Mouse (Mus musculus) gonadal fat pad, adult 2 months (tissue): ENCODE results near the gene Enah. TPM values are rescaled to one million over a fixed set of nuclear protein-coding genes. Genes with fewer than 3 reads are reported as not detected.

ENCODE experiments used
- DNase-seq: peaks from one replicate; pipeline ENCODE4 v3.0.0-alpha.2; 2012; ENCODE audit warnings: low read depth
- polyA plus RNA-seq: library from polyadenylated mRNA; depleted of rRNA; stranded (reverse); fragments of >200 nt; gene quantifications from 2 replicates; pipeline ENCODE4 v1.2.3, GENCODE M21; 2012

Gene Enah
- polyA plus RNA-seq, 1 experiment, result 14.8 TPM

- DNase-seq, result no peak
These were observed 142.7 kb downstream of the Enah start for GRCm38 (mm10) chr1:181877088-181877487.

- DNase-seq, result no peak
These were observed 143.1 kb downstream of the Enah start for GRCm38 (mm10) chr1:181876656-181877055.

GRCm38 (mm10) chr1:181873086-181873920 lies 146.5 kb downstream of the Enah start:
- no peak for DNase-seq

- no peak for DNase-seq
These were observed 147.2 kb downstream of the Enah start for GRCm38 (mm10) chr1:181872639-181873038.

- DNase-seq, result no peak
These were observed 153.1 kb downstream of the Enah start for GRCm38 (mm10) chr1:181866429-181867280.

DNA sequence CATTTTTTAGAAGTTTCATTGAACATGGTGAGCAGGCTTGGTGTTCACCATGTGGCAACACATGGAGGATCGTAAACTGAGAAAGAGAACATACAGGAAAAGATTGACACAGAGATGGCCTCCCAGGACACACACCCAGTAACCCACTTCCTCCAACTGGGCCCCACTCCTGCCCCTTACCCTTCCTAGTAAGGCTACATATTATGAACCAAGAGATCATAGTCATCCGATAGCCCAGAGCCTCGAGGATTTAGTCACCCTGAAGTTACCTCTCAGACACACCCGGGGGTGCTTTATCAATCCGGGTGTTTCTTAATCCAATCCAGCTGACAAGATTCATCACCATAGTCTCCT lies 153.9 kb downstream of the Enah start:
- no peak for DNase-seq

DNA sequence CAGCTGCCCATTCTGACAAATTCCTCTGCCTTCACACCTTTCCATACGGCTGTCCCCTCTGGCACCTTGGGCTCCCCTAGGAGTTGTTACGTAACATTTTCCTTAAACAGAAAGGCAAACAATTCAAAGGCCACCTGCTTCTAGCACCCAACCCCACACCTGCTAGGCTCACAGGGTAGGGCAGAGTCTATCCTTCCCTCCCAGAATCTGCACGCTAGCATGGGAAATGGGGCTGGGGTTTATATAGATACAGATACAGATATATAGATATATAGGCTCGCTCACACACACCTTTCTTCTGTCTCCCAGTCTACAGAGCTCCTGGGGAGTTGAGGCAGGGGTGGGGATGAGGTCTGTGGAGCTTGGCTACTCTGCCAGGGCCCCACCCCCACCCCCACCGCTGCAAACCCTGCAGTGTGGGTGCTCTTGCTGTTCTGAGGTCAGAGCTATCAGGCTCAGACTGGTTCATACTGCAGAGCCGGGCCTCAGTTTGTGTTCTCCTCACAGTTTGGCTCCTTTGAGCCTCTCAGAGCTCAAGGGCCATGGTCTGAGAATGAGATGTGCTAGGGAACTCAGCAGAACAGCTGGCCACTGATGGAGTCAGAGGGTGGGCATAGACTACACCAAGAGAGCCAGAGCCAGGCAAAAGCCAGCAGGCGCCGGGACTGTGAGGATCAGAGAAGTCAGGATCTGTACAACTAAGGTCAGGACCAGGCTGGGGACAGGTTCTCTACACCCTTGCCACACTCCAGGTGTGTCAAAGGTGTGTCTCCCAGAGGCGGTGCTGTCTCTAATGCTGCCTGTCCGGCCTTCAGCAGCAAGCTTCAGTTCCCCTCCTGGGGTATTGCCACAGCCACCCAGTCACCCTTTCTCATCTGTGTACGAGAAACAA lies 154.6 kb downstream of the Enah start:
- no peak for DNase-seq

GRCm38 (mm10) chr1:181863431-181863830 lies 156.4 kb downstream of the Enah start:
- no peak for DNase-seq

- DNase-seq, result no peak
These were observed 157.0 kb downstream of the Enah start for GRCm38 (mm10) chr1:181862676-181863374.

GRCm38 (mm10) chr1:181861181-181861902 lies 158.4 kb downstream of the Enah start:
- no peak for DNase-seq

- DNase-seq, result no peak
These were observed 159.1 kb downstream of the Enah start for GRCm38 (mm10) chr1:181860659-181861058.

DNA sequence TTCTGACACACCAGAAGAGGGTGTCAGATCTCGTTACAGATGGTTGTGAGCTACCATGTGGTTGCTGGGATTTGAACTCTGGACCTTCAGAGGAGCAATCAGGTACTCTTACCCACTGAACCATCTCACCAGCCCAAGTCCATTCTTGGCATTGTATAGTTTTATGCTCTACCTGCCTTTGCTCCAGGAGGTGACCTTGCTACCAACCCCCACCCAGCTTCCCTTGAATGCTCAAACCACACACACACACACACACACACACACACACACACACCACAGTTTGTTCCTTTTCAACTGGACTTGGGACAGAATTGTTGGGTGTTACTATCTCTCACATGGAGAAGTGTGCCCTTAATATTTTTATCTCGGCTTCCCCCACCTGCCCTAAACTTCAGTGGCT lies 163.5 kb downstream of the Enah start:
- no peak for DNase-seq

DNA sequence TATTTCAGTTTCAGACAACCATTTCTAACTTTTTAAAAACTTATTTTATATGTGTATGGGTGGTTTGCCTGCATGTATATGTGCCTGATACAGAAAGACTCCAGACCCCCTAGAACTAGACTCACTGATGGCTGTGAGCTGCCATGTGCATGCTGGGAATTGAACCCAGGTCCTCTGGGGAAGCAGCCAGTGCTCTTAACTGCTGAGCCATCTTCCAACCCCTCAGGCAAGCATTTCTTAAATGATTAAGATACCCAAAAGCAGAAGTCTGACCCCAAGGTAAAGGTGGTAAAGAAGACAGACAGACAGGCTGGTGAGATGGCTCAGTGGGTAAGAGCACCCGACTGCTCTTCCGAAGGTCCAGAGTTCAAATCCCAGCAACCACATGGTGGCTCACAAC lies 165.0 kb downstream of the Enah start:
- DNase-seq, result no peak

DNA sequence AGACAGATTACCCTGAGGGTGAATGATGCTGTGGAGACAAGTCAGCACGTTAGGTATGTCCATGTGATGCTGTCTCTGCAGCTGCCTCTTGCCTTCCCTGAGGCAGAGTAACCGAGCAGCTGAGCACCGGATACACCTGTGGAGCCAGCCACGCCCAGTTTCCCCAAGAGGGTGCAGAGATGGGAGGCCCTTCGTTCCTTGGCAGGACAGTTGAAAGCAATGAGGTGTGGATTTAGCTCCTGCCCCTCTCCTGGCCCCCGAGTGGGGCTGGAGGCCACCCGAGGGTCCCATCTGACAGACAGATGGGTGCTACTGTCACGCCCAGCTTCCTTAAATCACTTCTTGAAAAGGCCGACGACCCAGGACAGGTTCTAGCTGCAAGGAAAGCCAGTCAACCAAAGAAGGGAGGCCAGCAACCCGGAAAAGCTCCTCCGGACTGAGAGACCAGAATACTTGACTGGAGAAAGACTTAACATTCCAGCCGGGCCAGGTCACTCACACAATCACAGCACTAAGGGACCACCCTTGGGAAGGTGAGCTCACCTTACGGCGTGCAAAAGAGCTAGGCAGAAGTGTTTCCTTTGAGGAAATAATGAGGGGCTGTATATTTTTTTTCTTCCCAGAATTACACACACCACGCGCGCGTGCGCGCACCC lies 166.6 kb downstream of the Enah start:
- DNase-seq, result no peak

DNA sequence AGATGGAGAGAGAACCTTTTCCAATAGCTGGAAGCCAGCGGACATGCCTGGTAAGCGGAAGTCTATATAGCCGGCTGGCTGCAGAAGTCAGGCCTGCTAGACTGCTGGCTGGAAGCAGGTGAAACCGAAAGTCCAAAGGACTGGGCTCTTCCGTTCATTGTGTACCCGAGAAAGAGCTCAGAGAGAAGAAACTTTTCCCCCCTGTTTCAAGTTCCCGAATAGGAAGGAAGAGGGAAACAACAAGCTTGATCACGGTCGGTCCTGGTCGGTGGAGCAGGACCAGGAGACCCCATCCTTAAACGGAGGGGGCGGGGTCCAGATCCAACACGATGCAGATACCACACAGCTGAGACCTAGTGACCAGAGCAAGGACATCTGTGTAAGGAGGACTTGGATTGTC lies 167.3 kb downstream of the Enah start:
- no peak for DNase-seq

DNA sequence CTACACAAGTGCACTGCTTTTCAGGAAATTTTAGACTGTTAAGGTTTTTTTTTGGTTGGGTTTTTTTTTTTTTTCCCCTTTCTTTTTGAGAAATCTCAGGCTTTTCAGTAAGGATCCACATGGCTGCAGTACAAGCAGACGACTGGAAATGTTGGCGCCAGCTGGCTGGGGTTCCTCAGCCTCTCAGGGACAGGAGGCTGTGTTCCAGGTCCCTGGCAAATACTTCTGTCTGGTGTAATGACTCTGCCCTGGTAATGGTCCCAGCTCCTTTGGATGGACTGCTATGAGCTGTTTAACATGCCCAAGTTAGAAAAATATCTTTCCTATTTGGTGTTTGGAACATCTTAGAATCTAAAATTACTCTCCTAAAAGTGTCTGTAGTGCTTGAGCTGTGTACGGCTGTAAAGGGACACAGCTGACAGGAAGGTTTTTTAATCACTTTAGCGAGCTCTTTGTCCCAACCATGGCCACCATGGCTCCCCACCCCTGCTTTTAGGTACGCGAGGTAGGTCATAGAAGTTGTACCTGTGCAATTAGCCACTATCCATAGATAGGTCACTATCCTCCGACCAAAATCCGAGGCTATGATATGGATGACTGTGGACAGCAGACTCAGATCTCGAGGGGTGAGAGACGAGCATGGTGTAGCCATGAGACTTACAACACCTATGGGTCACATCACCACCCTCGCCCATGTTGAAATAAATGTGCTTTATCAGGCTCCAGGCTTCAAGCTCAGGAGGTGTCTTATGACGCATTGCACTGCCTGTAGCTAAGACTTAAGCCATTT lies 168.1 kb downstream of the Enah start:
- no peak for DNase-seq

DNA sequence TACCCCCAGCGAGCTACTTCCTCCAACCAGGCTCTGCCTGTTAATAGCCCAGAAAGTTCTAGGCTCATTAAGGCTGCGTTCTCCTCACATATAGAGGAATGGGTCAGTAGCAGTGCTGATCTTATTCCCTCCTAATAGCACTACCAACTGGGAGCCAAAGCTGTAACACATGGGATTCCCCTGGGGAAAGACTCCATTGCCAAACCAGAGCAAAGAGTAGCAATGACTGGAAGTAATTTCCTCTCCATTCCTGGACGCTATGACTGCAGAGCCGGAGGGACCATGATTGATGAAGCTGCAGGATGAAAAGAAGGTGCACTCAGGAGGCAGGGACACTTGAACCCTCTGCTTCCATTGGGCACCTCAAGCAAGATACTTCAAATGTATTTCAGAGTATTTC lies 169.3 kb downstream of the Enah start:
- DNase-seq, result no peak

DNA sequence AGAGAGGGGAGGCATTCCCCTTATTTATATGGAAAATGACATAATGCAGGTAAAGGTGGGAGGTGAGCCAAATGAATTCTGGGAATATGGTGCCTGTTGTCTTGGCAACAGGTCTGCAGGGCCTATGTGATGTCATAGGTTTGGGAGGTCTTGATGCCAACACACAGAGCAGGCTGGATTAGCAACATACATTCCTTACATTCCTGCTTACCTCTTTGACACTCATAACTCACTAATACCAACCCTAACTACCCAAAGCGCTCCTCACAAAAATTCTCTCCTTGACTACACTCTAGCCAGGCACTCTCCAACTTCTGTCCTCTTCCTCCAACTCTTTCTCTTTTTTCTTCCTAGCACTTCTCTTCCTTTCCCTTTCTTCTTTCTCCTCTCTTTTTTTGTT lies 171.6 kb downstream of the Enah start:
- no peak for DNase-seq

GRCm38 (mm10) chr1:181847396-181847795 lies 172.4 kb downstream of the Enah start:
- DNase-seq, result no peak
